In genomic region chr1:82733357-82733756, GRCm38 (mm10) we compare ENCODE assay signal across 32 mouse cellular contexts. TPM values are rescaled to one million over a fixed set of nuclear protein-coding genes. Genes with fewer than 3 reads are reported as not detected.
DNase-seq lines count a peak whose midpoint lies in the region; ATAC-seq and TF ChIP-seq lines count a peak whose summit lies in the region.
"Had no signal": no experiment of that assay in that cellular context is flagged by ENCODE, and none has a peak within 500 bp of the region (broad histone marks: within the 10 kb centered on the region; RNA-seq: fewer than 3 reads in every experiment).

No protein-coding gene starts in this region.

- no peak for DNase-seq in liver, embryonic 11.5 days (ENCODE audit: low spot score)
- no peak for DNase-seq in liver
- no peak for DNase-seq in liver, embryonic 14.5 days (ENCODE audit: low read depth in 3 of 3, low spot score in 3 of 3)
- no peak for DNase-seq in liver, postnatal 0 days
- DNase-seq in cerebellum, adult 18-20 months, result no peak
- no peak for DNase-seq in right cerebral cortex, postnatal 36 days (ENCODE audit: low spot score in 2 of 2)
- no peak for DNase-seq in MN1 (ENCODE audit: low spot score)
- DNase-seq in gastrocnemius, postnatal 10 days, result no peak
- DNase-seq: adrenal gland, adult 2 months; adrenal gland, postnatal 14 days; cerebellum, adult 11-12 months; cerebellum, adult 9-10 months; cerebellum, postnatal 14 days; forebrain, postnatal 0 days; gastrocnemius, adult 2 months; gastrocnemius, postnatal 25 days; heart, adult 18-20 months; heart, postnatal 10 days; heart, postnatal 36 days had no signal

- no peak overlapping the region for H3K27ac ChIP-seq in liver, embryonic 11.5 days (ENCODE audit: low read depth, low read length)
- H3K27ac ChIP-seq in liver, embryonic 14.5 days, result no peak overlapping the region
- H3K27ac ChIP-seq in liver, postnatal 0 days (ENCODE audit: low read depth), result no peak overlapping the region
- H3K27ac ChIP-seq: embryonic facial prominence, embryonic 12.5 days; embryonic facial prominence, embryonic 15.5 days; gastrocnemius, adult 2 months; heart, embryonic 15.5 days; hindbrain, embryonic 10.5 days; hindbrain, embryonic 13.5 days had no signal

- H3K36me3 ChIP-seq in liver, embryonic 11.5 days (ENCODE audit: control insufficient read depth, insufficient read depth, low read length), result peaks cover 21% of the 10 kb centered on the region
- peaks cover 74% of the 10 kb centered on the region for H3K36me3 ChIP-seq in liver, embryonic 14.5 days (replicated peaks; ENCODE audit: control insufficient read depth, insufficient read depth, low read depth)
- H3K36me3 ChIP-seq in liver, postnatal 0 days (replicated peaks; ENCODE audit: insufficient read depth, low read length), result peaks cover 78% of the 10 kb centered on the region

- no peak overlapping the region for H3K9ac ChIP-seq in liver, embryonic 11.5 days (ENCODE audit: low read depth, low read length)
- H3K9ac ChIP-seq in liver, embryonic 14.5 days (replicated peaks), result no peak overlapping the region
- no peak overlapping the region for H3K9ac ChIP-seq in liver, postnatal 0 days (replicated peaks)
- H3K9ac ChIP-seq: embryonic facial prominence, embryonic 12.5 days; embryonic facial prominence, embryonic 15.5 days; forebrain, postnatal 0 days; heart, embryonic 12.5 days; heart, embryonic 15.5 days; hindbrain, embryonic 13.5 days had no signal

- no peak overlapping the region for H3K4me3 ChIP-seq in liver, embryonic 11.5 days (ENCODE audit: low read depth, low read length)
- H3K4me3 ChIP-seq in liver, embryonic 14.5 days (ENCODE audit: insufficient read depth in 1 of 2, low read depth in 2 of 2, low read length in 2 of 2), result no peak overlapping the region
- H3K4me3 ChIP-seq in liver, postnatal 0 days (ENCODE audit: low read depth, low read length), result no peak overlapping the region
- H3K4me3 ChIP-seq: embryonic facial prominence, embryonic 12.5 days; embryonic facial prominence, embryonic 15.5 days; gastrocnemius, adult 2 months; heart, embryonic 12.5 days; heart, embryonic 15.5 days; hindbrain, embryonic 10.5 days; hindbrain, embryonic 13.5 days had no signal

- 70% methylated on average over 1 of the region's 1 CpGs for WGBS in liver, embryonic 11.5 days
- WGBS in liver, embryonic 14.5 days (ENCODE audit: insufficient replicate concordance), result 36% methylated on average over 1 of the region's 1 CpGs
- WGBS in liver, postnatal 0 days (ENCODE audit: insufficient replicate concordance), result 68% methylated on average over 1 of the region's 1 CpGs

- peak; percentile 71 for ATAC-seq in liver, embryonic 11.5 days (replicated peaks; ENCODE audit: low FRiP score)
- ATAC-seq in liver, embryonic 14.5 days (ENCODE audit: insufficient read depth), result peak; percentile 62; the same call in 1 of the 2 replicates
- peak; percentile 51 for ATAC-seq in liver, postnatal 0 days
- ATAC-seq: forebrain, embryonic 14.5 days; forebrain, postnatal 0 days; hindbrain, embryonic 16.5 days had no signal

- no peak overlapping the region for H3K4me2 ChIP-seq in liver, embryonic 11.5 days
- H3K4me2 ChIP-seq in liver, embryonic 14.5 days (ENCODE audit: low read depth), result no peak overlapping the region
- no peak overlapping the region for H3K4me2 ChIP-seq in liver, postnatal 0 days (ENCODE audit: low read depth, low read length)
- H3K4me2 ChIP-seq: embryonic facial prominence, embryonic 12.5 days; embryonic facial prominence, embryonic 15.5 days; heart, embryonic 12.5 days; heart, embryonic 15.5 days; hindbrain, embryonic 13.5 days had no signal

- no peaks in the 10 kb centered on the region for H3K27me3 ChIP-seq in liver, embryonic 11.5 days (replicated peaks; ENCODE audit: control insufficient read depth, insufficient read depth, low read length)
- H3K27me3 ChIP-seq in liver, embryonic 14.5 days (ENCODE audit: control insufficient read depth, insufficient read depth, low read length), result no peaks in the 10 kb centered on the region
- H3K27me3 ChIP-seq in liver, postnatal 0 days (ENCODE audit: insufficient read depth, low read length), result no peaks in the 10 kb centered on the region
- H3K27me3 ChIP-seq: embryonic facial prominence, embryonic 12.5 days; embryonic facial prominence, embryonic 15.5 days; heart, embryonic 12.5 days; heart, embryonic 15.5 days; hindbrain, embryonic 13.5 days had no signal

- no peak for TF ChIP-seq CTCF in liver, embryonic 14.5 days (IDR thresholded peaks at IDR 0.05; ENCODE audit: low read depth)
- TF ChIP-seq CTCF in liver, postnatal 0 days (IDR thresholded peaks at IDR 0.05; ENCODE audit: low read depth), result no peak

- TF ChIP-seq EP300 in liver, embryonic 14.5 days (IDR thresholded peaks at IDR 0.05; ENCODE audit: low read depth), result peak; percentile 39
- 0 out of 2 replicates have a peak, but pooled peaks have one; percentile 27 for TF ChIP-seq EP300 in liver, postnatal 0 days (IDR thresholded peaks at IDR 0.05; ENCODE audit: low read depth)

- H3K4me1 ChIP-seq in liver, embryonic 11.5 days (replicated peaks; ENCODE audit: control insufficient read depth, insufficient read depth, low read length), result no peaks in the 10 kb centered on the region
- 0 out of 4 replicates have a peak, but pooled peaks cover 0 to 2% of the 10 kb centered on the region in 2 experiments for H3K4me1 ChIP-seq in liver, embryonic 14.5 days (replicated peaks; ENCODE audit: control insufficient read depth in 2 of 2, insufficient read depth in 2 of 2, low read length in 1 of 2)
- H3K4me1 ChIP-seq in liver, postnatal 0 days (ENCODE audit: insufficient read depth), result no peaks in the 10 kb centered on the region
- H3K4me1 ChIP-seq: embryonic facial prominence, embryonic 12.5 days; embryonic facial prominence, embryonic 15.5 days; heart, embryonic 12.5 days; heart, embryonic 15.5 days; hindbrain, embryonic 10.5 days; hindbrain, embryonic 13.5 days had no signal

- H3K9me3 ChIP-seq in liver, embryonic 11.5 days (ENCODE audit: control insufficient read depth, low read length), result no peaks in the 10 kb centered on the region
- H3K9me3 ChIP-seq in liver, embryonic 14.5 days (ENCODE audit: control insufficient read depth, low read length), result no peaks in the 10 kb centered on the region
- no peaks in the 10 kb centered on the region for H3K9me3 ChIP-seq in liver, postnatal 0 days (ENCODE audit: low read length)
- H3K9me3 ChIP-seq: embryonic facial prominence, embryonic 12.5 days; embryonic facial prominence, embryonic 15.5 days; heart, embryonic 12.5 days; heart, embryonic 15.5 days; hindbrain, embryonic 10.5 days; hindbrain, embryonic 13.5 days had no signal

RNA-seq across cellular contexts. Expression of gene Mff, which starts 8.7 kb away (rescaled TPM):
- 273 and 281 TPM in 2 replicates for polyA plus RNA-seq in liver, embryonic 11.5 days (2014; fragmentation: Nextera tagmentation; extraction: Ambion mirVana)
- 47.9 and 82.1 TPM in 2 replicates for polyA plus RNA-seq in liver, embryonic 14.5 days (2012; rRNA removed)
- 193 and 197 TPM in 2 replicates for polyA plus RNA-seq in liver, embryonic 14.5 days (2014; fragmentation: Nextera tagmentation; extraction: Ambion mirVana)
- 125 and 130 TPM in 2 replicates for polyA plus RNA-seq in liver, postnatal 0 days (2015; fragmentation: Nextera tagmentation; extraction: Ambion mirVana)
- total RNA-seq in gastrocnemius, postnatal 10 days (2021), result 100 to 1,000 TPM; 128 to 136 TPM

RNA-seq across cellular contexts. Expression of gene Tm4sf20, which starts 34.9 kb away (rescaled TPM):
- 0.12 TPM in 1 of 2 replicates, not detected in the other for polyA plus RNA-seq in liver, embryonic 11.5 days (2014; fragmentation: Nextera tagmentation; extraction: Ambion mirVana)
- not detected in 2 replicates for polyA plus RNA-seq in liver, embryonic 14.5 days (2012; rRNA removed)
- polyA plus RNA-seq in liver, embryonic 14.5 days (2014; fragmentation: Nextera tagmentation; extraction: Ambion mirVana), result not detected in 2 replicates
- polyA plus RNA-seq in liver, postnatal 0 days (2015; fragmentation: Nextera tagmentation; extraction: Ambion mirVana), result not detected in 2 replicates
- not detected for total RNA-seq in gastrocnemius, postnatal 10 days (2021)
- total RNA-seq: adrenal gland, adult 2 months; adrenal gland, postnatal 14 days; adrenal gland, postnatal 4 days; ES-E14; forebrain, postnatal 0 days; gastrocnemius, adult 2 months; gastrocnemius, postnatal 25 days; heart, adult 18-20 months; heart, postnatal 10 days; heart, postnatal 36 days had no signal
- polyA plus RNA-seq: adrenal gland, adult 2 months; embryonic facial prominence, embryonic 12.5 days; forebrain, embryonic 14.5 days; forebrain, postnatal 0 days; frontal cortex, adult 2 months; gonadal fat pad, adult 2 months; heart, embryonic 12.5 days; heart, embryonic 15.5 days; hindbrain, embryonic 13.5 days; hindbrain, embryonic 16.5 days had no signal

RNA-seq across cellular contexts. Expression of gene Gm47791, which starts 37.7 kb away (rescaled TPM):
- not detected in 2 replicates for polyA plus RNA-seq in liver, embryonic 11.5 days (2014; fragmentation: Nextera tagmentation; extraction: Ambion mirVana)
- not detected in 2 replicates for polyA plus RNA-seq in liver, embryonic 14.5 days (2012; rRNA removed)
- polyA plus RNA-seq in liver, embryonic 14.5 days (2014; fragmentation: Nextera tagmentation; extraction: Ambion mirVana), result not detected in 2 replicates
- not detected in 2 replicates for polyA plus RNA-seq in liver, postnatal 0 days (2015; fragmentation: Nextera tagmentation; extraction: Ambion mirVana)
- not detected for total RNA-seq in gastrocnemius, postnatal 10 days (2021)
- total RNA-seq: adrenal gland, adult 2 months; adrenal gland, postnatal 14 days; adrenal gland, postnatal 4 days; ES-E14; forebrain, postnatal 0 days; gastrocnemius, adult 2 months; gastrocnemius, postnatal 25 days; heart, adult 18-20 months; heart, postnatal 10 days; heart, postnatal 36 days had no signal
- polyA plus RNA-seq: adrenal gland, adult 2 months; embryonic facial prominence, embryonic 12.5 days; forebrain, embryonic 11.5 days; forebrain, embryonic 14.5 days; forebrain, postnatal 0 days; frontal cortex, adult 2 months; gonadal fat pad, adult 2 months; heart, embryonic 12.5 days; heart, embryonic 15.5 days; hindbrain, embryonic 10.5 days; hindbrain, embryonic 13.5 days; hindbrain, embryonic 16.5 days had no signal
